Mouse (Mus musculus) heart, postnatal 14 days (tissue): ENCODE measurements around the gene Psma1. TPM values are rescaled to one million over a fixed set of nuclear protein-coding genes. Genes with fewer than 3 reads are reported as not detected.

Source experiments
- DNase-seq, 2 experiments: peaks; one replicate each; pipeline ENCODE4 v3.0.0; 2021 to 2022
- intact Hi-C: fragments of 180-260 bp; cut with DNase I; formaldehyde crosslinking; loops from one replicate; pipeline ENCODE4 v1.15.1; 2025
- total RNA-seq, 2 experiments: library from RNA; stranded (reverse); gene quantifications; 2 replicates each; pipeline ENCODE4 v1.2.3; 2021

Gene Psma1
- total RNA-seq, 2 experiments from 2014 or later: 127 to 136 TPM

DNA sequence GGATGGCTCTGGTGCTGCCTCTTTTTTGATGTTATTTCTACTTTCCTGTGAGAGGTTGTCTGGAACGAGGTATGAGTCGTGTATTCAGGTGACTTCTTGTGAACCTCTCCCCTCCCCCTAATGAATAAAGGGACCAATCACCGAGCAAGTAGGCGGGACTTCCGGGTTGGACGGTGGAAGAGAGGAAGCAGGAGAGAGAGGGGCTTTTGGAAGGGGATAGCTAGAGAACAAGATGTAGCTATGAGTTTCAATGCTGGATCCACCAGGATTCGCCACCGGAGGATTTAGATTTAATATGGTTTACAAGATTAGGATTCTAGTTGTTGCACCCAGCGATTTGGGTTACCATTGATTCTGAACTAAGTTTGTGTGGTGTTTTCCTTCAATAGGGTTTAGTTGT, 7.1 kb upstream of the Psma1 start:
- intact Hi-C loops: loop anchor here (10.0 kb wide), 2 partner anchors 58 to 282 kb away; partner anchors contain the start of gene Cyp2r1
- no peak for DNase-seq

DNA sequence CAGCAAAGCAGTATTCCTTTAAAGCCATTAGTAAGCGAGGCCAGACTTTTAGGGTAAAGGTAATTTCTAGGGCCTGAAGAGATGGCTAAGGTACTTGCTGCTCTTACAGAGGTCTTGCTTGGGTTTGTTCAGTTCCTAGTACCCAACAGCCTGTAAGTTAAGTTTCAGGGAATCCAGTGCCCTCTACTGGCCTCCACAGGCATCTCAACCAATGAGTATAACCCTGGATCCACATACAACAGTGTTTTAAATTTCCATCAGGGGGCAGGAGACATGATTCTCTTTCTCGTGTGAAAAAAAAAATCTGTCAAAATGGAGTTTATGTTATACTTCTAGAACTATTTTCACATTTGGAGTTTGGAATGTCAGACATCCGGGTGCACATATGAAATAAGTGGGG, 5.8 kb upstream of the Psma1 start:
- intact Hi-C loops: loop anchor here (10.0 kb wide), 2 partner anchors 57 to 283 kb away; partner anchors contain the start of gene Cyp2r1
- peak in 1 of 2 experiments; percentile 46 for DNase-seq

DNA sequence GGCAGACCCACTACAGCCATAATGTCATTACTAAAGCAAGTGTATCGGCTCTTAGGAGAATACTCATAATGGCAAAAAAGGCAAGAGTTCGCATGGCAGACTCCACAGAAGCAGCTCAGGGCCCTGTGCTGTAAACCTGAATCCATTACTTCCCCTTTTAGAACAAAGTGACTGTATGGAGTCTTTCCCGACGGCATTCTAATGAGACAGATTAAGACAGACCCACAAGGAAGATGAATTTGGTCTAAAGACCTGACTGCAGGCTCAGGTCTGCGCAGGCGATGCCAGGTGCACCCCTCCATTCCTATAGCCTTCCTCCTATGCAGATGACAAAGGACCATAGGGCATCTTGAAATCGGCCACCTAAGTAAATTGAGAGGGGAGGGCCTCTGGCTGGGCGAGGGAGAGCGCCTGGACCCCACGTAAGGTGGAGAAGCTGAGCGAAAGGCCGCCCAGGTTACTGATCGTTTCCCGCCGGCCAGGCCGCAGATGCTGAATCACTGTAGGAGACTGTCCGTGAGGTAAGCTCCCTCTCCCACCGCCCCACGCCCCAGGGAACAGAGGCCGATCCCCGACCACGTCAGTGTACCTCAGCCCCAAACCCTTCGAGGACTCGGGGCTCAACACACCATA, 430 bp downstream of the Psma1 start:
- intact Hi-C loops: loop anchor here (5.0 to 10.0 kb wide), 3 partner anchors 142 to 539 kb away; partner anchors contain the start of gene Pde3b
- DNase-seq: no peak

DNA sequence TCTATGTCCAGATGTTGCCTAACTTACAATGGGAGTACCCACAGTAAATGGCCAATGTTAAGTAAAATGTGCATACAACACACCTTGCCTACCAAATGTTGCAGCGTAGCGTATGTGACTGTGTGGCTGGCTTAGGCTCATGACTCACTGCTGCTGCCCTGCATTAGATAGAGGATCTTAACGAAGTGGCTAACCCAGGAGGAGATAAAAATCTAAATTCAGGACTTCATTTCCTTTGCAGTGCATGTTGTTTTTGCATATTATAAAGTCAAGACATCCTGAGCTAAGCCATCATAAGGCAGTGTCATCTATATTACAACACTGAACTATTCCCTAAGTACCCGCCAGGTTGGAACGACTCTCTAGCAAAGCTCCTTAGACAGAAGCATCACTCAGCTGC, 7.5 kb downstream of the Psma1 start:
- intact Hi-C loops: no loop called here
- no peak for DNase-seq

DNA sequence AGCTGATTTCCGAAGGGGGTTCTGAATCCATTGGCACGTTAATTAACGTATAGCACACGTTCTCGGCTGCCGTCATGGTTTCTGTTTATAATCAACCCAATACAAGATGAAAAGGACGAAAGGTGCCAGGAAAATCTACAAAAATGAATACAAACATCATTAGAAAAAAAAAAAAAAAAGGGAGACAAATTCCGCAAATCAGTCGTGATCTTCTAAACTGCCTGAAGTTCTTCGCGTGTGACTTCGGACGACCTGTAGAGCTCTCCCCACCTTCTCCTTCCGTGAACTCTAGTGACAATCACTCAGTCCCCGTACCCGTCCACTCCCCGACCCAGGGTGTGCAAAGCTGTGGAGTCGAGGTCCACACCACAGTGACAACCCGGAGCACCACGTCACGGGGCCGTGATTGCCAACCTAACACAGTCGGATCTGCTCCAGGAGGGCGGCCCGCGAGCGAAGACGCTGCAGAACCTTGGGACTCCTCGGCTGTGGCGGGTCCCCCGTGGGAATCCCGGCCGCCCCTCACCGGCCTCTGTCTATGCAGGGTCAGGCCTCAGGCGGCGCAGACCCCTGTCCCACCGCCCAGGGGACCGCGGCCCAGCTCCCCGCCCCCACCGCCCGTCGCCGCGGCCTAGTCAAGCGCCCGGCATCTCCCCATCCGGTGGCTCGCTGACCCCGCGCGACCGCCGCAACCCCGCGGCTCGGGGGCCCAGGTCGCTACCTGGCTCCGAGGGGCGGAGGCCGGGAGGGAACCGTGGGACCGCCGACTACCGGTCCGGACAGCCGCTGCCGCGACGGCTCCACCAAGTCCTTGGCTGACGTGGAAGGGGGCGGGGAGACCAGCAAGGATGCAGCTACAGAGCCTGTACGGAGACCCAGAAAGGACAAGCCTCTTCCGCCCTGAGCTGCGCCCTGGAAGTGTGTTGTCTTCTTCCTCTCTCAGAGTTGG, 21.8 kb downstream of the Psma1 start, which contains the start of gene Copb1:
TSS of gene Copb1 (minus strand) at position 827 of the 949 bp plus-strand sequence.
- DNase-seq: peak; percentile 90 to 93
- intact Hi-C loops: no loop called here

DNA sequence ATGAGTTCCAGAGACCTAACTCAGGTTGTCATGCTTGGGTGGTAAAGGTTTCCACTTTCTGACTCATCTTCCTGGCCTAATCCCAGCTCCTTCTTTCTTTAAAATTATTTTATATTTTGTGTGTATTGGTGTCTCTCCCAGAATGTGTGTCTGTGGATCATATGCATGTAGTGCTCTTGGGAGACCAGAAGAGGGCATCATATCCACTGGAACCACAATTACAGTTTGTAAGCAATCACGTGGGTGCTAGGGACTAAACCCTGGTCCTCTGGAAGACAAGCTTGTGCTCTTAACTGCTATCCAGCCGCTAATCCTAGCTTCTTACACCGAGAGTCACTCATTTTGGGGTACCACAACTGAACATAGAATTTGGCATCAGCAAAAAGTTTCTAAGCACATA, 24.2 kb downstream of the Psma1 start:
- intact Hi-C loops: no loop called here
- DNase-seq: no peak

DNA sequence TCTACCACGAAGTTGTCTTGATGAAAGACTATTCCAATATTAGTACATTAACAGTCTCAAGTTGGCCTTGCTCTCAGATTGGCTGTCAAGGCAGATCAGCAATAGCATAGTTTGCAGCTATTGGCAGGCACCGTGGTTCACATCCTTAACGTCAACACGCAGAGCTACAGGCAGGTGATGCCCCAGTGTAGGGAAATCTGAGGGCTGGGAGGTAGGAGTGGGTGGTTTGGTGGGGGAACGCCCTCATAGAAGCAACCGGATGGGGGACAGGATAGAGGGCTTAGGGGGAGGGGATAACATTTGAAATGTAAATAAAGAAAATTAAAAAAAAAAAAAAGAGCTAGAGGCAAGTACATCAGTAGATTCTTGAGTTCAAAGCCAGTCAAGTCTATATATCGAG, 41.9 kb downstream of the Psma1 start:
- intact Hi-C loops: no loop called here
- no peak for DNase-seq

DNA sequence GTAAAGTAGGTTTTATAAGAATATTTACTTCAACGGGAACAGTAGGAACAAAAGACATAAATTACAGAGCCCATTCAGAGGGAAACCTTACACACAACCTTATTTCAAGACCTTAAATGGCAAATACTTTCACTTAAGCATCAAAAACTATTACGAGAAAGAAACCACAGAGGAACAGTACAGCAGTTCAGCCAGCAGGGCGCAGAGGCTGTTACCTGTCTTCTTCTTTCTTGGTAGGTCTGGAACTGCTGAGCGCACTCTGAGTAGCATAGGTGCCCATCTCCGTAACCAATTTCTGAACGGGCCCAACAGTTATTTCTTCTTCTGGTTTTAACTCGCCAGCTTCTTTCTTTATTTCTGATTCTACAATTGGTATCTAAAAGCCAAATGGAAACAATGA, 42.9 kb downstream of the Psma1 start:
- DNase-seq: no peak
- intact Hi-C loops: no loop called here

DNA sequence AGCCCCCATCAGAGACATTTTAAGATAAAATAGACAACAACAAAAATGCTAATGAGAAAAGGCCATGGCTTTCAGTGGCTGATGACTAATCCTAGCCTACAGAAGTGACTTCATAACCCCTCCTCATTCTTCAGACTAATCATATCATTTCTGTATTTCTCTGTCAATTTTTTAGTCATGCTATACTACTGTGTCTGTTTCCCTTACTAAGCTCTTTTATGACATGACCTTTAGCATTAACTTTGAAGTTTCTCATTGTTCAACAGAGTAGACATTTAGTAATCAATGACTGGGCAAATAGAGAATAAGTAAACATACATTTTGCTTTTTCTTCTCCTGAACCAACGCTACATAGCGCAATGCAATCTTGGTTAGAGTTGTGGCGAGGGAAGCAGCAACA, 44.1 kb downstream of the Psma1 start:
- intact Hi-C loops: no loop called here
- no peak for DNase-seq

DNA sequence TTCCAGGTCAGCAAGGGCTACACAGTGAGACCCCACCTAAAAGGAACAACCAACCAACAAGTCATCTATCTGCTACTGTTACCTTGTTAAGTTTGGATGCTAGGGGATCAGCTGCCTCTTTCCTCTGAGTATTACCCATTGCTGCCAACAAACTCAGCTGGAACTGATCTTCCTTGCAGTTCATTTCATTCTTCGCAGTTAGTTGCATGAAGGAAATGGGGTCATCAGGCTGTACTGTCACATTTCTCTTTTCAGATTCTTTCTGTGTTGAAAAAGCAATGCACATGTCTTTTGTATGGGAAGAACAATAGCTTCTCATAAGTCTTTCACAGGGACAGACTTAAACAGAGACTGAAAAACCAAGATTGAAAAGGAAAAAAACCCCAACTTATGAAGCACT, 49.4 kb downstream of the Psma1 start:
- intact Hi-C loops: loop anchor here (10.0 kb wide), 1 partner anchor 58 kb away; no protein-coding TSS in a partner anchor
- no peak for DNase-seq

DNA sequence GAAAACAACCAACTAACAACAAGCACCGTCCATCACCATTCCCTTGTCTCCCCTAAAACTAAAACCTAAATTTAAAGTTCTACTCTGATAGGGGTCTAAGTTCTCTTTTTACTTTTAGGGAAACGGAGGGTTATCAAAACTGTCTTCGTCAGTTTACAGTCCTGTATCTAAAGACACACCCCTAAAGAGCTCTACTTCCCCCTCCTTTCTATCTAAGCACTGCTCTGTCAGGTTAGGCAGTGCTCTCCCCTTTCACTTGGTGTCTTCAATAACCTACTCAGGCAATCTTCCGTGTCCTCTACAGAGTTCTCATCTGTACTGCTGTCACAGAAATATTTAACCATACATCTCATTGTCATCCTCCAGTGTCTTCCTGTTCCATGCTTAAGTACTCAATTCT, 55.5 kb downstream of the Psma1 start:
- intact Hi-C loops: loop anchor here (10.0 kb wide), 1 partner anchor 64 kb away; no protein-coding TSS in a partner anchor
- no peak for DNase-seq

DNA sequence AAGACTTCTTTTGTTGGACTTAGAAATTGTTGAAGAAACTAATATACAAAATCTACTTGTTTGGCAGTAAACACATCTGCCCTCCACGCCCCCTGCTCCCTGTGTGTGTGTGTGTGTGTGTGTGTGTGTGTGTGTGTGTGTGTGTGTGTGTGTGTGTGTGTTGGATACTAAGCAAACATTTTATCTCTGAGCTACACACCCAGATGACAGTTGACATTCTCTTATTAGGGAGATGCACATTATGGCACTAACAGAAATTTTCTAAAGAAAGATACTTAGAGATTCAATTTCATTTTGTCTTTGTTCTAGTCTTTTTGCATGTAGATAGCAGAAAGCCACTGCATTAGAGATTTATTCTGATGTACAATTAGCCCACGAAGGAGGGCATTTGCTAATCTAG, 59.0 kb downstream of the Psma1 start:
- DNase-seq: no peak
- intact Hi-C loops: no loop called here

Other genes with a start within 250 kb of the Psma1 start
- gene Rras2, start 158.3 kb downstream of the Psma1 start, total RNA-seq: 10 to 100 TPM; 43.8 to 44.2 TPM
- gene Copb1, start 21.4 kb downstream of the Psma1 start, total RNA-seq: 10 to 100 TPM; 53.4 to 53.6 TPM
- 1 to 10 TPM; 5.2 to 7.9 TPM for gene Pde3b, start 139.2 kb upstream of the Psma1 start, total RNA-seq